Mouse (Mus musculus) thymus, postnatal 36 days (tissue): Measurements from ENCODE around the gene Rps6kc1.

Experiments used
- DNase-seq, 2 experiments: peaks; one replicate each; pipeline ENCODE4 v3.0.0; 2022; ENCODE audit warnings: mixed read lengths in 2 of 2

Rps6kc1 gene

DNA sequence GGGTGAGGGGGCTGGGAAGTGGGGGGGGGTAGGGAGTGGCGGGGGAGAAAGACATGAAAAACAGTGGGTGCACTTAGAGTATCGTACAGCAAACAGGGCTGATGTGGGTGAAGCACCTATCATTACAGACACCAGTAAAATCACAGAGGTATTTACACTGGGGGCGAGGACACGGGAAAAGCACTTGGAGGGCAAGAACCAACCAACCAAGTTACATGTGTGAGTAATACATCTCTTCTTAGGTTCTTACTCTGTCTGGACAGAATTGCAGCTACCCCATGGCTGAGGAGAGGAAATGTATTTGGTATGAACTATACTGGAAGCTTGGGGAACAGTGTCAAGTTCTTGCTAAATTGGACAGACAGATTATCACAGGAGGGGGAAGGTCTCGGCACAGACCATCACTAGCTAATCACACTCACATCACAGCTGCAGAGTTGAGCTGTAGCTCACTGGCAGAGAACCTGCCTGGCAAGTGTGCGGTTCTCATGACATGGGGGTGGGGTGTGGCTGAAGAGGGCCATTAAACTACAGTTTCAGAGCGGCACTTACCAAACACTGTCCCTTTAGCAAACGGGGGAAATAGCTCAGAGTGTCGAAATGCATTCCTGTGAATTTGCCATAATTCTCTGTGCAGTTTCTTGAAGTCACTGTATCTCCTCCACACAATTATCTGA lies 12.5 kb downstream of the Rps6kc1 start:
- no peak for DNase-seq

DNA sequence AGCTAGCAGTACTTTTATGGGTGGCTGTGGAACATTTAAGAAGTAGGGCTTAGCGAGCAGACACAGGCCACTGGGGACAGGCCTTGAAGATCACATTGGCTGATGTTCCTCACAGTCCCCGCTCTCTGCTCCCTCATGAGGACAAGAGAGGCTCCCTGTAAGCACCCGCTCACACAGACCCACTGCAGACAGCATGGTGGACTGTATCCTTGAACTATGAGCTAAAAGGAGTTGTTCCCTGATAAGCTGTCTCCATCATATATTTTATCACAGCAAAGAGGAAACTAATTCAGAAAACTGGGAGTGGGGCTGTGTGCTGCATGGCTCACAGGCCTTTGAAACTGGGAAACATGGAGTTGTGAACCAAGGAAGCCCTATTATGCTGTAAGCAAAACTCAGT lies 13.4 kb downstream of the Rps6kc1 start:
- DNase-seq: no peak

DNA sequence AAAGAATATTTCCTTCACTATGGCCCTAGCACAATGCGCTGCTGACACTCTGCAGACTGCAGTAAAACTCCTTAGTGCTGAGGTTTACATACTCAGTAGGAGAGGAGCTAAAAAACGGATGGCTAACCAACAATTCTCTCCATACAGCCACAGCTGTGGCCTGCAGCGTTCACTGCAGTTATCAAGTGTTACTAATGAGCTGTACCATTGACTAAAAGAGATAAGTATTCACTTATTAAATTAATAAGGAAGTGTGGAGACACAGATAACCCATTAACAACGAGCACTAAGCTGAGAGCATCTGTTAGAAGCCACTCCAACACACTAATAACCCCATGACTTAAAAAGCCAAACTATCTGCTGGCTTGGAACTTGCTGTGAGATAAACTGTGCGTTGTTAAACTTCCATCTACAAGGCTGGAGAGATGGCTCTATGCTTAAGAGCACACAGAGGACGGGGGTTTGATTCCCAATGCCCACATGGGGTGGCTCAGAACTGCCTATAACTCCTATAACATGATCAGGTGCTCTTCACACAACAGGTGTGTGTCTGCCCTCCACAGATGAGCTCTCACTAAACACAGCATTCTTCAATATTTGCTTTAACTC lies 17.9 kb downstream of the Rps6kc1 start:
- DNase-seq: no peak

DNA sequence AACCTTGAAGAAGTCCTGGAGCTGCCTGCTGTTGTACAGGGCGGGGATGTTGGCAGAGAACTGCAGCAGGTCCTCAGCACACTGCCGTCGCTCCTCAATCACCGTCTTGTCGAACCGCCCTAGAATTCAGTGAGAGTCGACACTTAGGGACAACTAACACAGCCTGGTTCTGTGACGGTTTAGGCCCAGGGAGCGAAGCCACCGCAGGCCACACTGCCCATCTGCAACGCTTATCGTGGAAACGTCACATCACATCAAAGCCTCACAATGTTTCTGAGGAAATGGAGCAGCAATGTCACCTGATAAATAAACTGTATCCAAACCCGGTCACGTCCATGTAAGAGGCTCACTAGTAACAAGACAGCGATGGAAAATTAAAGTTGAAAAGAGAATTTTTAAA lies 22.9 kb downstream of the Rps6kc1 start:
- no peak for DNase-seq

DNA sequence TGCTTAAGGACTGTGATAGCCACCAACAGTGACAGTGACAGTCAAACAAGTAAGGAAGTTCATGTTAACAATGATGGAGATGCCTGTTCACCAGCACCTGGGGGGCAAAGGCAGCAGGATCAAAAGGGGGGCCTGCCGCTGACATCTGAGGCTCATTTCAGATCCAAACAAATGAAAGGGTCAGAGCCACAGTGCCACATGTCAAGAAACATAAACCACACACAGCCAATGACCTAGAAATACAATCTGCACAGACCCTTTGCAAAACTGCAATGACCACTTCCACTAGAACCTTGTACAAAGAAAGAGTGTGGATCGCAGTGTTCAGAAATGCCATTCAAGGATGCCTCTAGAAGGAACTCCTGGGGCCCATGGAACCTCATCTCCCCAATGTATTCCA lies 23.5 kb downstream of the Rps6kc1 start:
- no peak for DNase-seq

DNA sequence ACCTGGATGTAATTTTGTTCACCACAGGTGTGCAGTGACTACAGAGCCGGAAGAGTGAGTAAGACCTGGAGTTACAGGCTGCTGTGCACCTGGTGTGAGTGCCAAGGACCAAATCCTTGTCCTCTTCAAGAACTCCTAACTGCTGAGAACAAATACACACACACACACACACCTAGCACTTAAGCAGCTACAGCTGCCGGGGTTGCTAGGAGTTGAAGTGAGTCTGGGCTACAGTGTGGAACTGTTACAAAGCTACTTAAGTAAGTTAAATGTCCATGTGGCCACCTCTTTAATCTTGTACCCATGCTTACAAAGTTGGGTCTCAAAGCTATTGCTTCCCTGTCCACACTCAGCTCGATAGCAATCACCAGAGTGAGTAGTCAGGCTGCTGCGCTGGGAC lies 25.6 kb downstream of the Rps6kc1 start:
- DNase-seq: no peak

DNA sequence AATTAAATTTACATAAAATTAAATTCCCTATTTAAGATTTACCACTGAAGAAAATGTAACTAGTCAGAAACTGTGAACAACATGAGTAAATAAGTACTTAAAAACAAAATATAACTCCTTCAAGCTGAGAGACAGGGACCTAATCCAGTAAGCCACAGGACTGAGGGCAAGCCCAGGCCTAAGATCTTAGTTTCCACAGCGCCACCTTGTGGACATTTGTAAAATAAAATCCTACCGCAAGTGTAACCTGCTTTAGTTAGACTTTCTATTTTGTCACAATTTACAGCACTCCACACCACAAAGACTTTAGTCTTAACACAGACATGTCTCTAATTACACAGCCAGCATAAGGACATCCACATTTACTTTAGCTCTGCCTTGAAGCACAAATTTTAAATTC lies 30.1 kb downstream of the Rps6kc1 start:
- peak; percentile 8 to 11 for DNase-seq

DNA sequence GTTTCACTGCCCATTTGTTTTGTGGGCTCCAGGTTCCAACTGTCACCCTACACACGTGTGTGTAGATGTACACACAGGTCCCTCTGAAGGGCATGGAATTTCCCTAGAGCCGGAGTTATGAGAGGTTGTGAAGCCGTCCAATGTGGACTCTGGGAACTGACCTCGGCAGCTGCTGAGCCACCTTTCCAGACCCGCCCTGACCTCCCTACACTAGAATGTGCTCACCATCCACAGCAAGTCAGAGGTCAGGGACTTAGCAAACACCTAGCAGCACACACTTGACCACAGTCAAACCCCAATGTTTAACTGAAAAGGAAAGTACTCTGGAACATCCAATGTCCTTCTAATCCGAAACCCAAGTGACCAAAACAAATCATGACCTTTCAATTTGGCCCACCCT lies 30.9 kb downstream of the Rps6kc1 start:
- DNase-seq: no peak

DNA sequence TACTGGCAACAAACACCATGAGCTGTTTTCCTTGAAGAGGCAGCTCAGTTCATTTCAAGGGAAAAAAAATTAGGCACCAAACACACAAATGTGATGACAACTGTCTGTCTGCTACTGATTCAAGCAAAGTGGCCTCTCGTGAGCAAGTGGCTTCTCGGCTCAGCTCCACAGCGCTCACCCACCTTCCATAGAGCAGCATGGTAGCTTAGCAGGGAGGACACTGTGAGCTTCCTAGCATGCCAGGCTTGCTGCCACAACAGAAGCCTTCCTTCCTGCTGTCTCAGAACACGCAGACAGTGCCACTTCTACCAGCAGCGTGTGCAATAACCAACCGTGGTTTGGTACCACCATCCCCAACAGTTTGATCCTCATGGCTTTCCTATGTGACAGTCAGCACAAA lies 35.8 kb downstream of the Rps6kc1 start:
- no peak for DNase-seq

DNA sequence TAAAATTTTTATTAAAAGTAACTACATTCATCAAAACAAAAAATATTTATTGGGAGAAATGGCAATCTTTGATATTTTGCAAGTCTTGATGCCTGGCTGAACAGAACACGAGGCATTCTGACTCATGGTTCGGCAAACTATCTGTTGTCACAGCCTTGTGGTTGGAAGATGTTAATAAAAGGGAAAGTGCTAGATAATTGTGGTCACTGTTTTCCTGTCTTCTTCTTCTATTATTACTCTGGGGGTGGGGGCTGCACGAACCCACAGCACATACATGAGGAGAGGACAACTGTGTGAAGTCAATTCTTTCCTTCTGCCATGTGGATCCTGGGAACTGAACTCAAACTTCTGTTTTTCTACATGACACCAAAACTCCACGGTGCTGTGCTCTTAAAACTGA lies 36.5 kb downstream of the Rps6kc1 start:
- no peak for DNase-seq

DNA sequence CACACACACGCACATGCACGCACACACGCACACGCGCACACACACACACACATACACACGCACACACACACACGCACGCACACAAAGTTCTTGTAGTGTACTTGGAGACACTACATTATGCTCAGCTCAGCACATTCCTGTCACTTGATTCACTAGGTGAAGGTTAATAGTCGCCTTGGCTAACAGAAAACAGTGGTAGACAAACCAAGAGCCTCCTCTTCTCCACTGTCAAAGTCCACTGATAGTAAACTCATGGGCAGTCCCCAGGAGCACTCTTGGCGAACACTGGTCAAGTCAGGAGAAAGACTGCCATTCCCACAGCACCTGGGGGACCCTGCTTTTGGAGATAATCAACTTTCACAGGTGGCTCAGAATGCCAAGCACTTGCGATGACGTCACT lies 40.5 kb downstream of the Rps6kc1 start:
- DNase-seq: no peak

DNA sequence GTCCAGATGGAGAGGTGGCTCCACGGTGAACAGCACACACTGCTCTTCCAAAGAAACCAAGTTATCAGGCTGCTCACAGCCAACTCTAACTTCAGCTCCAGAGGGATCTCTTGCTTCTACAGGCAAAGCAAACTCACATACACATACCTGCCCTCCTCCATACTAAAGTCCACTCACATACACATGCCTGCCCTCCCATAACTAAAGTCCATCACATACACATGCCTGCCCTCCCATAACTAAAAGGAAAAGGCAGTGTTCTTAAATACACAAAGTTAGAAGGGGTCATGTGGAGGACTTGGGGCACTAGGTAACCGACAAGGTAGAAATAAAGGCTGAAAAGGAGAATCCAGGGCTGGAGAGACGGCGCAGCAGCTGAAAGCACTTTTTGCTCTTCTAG lies 41.6 kb downstream of the Rps6kc1 start:
- no peak for DNase-seq

DNA sequence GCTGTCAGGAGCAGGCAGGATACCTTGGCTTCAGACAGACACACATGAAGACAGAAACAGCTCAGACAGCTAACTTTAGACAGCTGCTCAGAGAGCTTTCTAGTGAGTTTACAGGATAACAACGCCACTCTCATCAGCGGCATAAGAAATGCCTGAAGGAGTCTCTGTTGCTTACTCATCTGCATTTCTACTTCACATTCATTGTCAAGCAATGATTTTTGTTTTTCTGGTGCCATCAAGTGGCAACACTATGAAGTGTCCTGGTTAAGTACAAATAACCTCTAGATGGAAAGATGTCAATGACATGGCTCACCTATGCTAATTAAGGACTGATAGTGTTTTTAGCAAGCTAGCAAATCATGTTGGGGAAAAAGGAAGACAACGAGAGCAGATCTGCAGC lies 42.8 kb downstream of the Rps6kc1 start:
- DNase-seq: no peak

DNA sequence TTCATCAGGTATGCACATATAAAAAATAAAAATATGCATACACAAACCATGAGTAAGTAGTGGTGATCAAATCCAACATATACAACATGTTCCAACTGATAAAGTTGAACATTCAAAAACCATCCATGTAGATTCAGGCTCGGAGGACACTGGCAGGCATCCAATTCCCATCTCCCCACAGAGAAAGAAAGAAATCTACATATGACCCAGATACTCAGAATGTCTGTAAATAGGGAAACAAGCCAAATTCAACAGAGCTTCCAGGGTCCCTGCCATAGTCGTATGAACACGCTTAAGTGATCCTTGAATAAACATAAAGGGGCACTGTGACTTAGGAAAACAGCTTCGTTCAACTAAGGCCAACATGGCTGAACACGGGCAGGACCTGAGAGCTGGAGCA lies 49.9 kb downstream of the Rps6kc1 start:
- no peak for DNase-seq

DNA sequence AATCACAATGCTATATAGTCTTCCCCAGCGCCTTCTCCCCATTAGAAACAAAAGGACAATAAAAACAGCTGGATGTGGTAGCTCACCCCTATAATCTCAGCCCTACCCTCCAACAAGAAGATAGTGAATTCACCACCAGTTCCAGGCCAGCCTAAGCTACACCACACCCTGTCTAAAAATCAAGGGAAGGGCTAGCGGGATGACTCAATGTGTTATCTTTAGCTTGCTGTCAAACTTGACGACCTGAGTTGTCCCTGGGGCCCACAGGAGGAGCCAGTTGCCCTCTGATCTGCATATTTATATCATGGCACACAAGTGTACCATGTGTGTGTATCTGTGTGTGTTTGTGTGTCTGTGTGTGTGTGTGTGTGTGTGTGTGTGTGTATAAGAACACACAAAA lies 57.1 kb downstream of the Rps6kc1 start:
- DNase-seq: no peak

DNA sequence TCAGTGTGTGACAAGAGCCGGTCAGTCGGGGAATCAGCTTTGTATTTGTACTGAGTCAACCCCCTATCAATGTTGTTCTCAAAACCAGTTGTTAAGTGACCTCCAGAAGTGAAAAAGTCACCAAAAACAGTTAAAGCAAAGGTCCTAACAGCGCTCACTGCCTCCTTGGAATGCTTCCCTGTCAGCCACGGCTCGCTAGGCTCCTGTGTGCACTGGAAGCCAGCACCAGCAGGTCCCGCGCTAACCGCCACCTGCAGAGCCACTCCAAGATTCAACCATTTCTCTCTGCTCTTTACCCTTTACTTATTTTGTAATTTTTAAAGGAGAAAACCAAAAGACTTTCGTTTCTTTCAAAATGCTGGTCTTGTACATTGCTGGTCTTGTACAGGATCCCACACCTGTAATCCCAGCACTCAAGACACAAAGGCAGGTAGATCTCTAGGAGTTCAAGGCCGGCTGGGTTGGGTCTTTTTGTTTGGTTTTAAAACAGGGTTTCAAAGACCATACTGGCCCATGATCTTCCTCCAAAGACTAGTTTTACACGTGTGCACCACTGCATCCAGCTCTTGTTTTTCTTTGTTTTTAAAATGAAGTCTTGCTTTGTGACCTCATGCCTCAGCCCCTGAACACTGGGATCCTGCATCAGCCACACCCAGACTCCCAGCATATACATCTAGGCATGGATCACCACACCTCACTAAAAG lies 62.3 kb downstream of the Rps6kc1 start:
- no peak for DNase-seq

DNA sequence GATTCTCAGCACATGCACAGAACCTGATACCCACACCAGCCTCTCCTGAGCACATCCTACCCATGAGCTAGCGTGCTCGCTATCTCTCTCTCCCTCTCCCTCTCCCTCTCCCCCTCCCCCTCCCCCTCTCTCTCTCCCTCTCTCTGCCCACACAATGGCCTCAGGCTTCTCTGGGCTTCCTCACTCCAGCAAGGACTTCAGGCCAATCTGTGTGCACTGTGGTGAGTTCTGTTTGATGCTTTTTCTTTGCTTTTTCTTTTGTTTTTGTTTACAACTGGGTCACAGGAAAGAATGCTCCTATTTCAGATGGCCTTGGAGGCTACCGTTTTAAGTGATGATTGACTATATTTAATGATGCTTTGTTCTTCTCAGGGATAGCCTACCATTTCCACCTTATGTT lies 62.9 kb downstream of the Rps6kc1 start:
- DNase-seq: no peak

DNA sequence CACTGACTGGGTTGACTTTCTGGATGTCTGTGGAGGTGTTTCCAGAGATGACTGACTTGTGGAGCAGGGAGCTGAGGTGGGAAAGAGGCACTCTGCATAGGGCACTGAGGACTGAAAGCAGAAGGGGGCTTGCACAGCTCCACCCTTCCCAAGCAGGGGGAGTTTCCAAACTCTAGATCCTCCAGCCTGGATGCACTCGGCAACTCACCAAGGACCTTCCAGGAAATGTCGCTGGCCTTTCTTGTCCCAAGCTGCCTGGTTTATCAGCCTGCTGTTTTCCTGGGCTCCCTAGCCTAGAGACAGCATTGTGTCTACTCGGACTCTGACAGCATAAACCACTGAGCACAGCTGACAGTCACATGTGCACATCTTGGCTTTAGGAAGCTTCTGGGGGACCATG lies 64.6 kb downstream of the Rps6kc1 start:
- no peak for DNase-seq

DNA sequence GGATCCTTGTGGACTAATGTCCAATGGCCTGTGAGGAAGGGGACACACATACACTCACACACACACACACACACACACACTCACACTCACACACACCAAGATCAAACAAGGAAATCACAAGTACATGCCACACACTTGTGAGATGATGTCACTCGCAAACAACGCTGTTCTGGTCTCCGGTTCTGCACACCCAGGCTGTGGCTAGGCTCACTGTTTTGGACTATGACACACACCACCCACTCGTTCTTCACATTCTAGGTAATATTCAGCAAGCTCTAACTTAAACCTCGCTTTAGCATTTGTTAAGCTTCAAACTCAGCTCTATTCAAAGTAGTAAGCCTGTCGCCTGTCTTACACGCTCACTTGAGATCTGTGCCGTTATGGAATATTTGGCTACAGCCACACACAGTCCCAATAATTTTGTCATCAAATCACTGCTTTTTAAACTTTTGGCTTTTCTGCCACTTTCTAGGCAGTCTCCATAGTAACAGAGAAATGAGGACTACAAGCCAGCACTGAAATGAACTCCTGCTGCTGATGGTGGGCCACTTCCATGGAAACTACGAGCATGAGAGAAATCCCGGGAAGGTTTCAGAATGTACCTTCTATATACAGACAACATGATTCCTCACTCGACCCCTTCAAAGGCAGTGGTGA lies 65.4 kb downstream of the Rps6kc1 start:
- DNase-seq: no peak

DNA sequence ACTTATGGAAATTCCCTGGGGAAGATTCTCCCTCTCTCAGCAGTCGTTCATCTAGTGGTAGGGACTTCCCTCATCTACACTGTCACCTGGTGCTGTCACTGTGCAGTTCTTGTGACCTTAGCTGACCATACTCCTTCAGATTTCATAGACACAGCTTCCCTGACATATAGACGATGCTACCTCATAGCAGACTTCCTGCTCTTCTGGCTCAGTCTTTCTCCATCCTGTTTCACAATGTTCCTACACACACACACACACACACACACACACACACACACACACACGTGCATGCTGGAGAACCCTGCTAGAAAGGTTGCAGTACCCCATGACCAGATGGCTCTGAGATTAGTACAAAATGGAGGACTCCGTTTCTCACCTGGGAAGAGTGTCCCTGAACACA lies 66.2 kb downstream of the Rps6kc1 start:
- DNase-seq: no peak

DNA sequence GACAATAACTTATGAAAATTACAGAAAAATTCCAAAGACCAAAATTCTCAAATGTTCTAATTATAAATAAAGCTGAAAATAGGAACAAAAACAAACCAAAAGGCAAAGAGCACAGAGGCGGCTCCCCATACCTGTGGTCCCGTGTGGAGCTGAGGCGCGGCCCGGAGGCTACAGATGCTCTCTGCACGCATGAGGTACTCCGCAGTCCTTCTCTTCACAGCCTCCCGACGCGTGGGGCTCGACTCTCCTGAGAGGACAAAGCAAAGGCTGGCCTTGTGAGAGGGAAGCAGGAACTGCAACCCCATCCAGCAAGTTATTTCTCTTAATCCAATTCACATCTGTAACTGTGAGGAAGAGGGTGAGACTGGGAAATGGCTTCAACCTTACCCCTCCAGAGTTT lies 67.2 kb downstream of the Rps6kc1 start:
- DNase-seq: no peak

DNA sequence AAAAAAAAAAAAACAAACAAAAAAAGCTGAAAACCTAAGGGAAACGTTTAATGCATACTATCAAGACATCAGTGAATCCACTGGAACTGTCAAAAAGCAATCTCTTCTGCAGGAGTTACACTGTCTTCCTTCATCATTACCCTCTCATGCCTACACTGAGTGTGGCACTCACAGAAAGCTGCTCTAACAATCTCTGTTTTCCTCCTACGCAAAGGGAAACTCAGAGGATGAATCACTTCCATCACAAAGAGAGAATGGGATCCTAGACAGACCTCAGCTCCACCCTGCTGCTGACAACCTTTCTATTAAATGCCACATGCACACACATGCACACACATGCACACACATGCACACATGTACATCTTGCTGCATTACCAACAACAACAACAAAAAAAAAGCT lies 75.5 kb downstream of the Rps6kc1 start:
- no peak for DNase-seq

DNA sequence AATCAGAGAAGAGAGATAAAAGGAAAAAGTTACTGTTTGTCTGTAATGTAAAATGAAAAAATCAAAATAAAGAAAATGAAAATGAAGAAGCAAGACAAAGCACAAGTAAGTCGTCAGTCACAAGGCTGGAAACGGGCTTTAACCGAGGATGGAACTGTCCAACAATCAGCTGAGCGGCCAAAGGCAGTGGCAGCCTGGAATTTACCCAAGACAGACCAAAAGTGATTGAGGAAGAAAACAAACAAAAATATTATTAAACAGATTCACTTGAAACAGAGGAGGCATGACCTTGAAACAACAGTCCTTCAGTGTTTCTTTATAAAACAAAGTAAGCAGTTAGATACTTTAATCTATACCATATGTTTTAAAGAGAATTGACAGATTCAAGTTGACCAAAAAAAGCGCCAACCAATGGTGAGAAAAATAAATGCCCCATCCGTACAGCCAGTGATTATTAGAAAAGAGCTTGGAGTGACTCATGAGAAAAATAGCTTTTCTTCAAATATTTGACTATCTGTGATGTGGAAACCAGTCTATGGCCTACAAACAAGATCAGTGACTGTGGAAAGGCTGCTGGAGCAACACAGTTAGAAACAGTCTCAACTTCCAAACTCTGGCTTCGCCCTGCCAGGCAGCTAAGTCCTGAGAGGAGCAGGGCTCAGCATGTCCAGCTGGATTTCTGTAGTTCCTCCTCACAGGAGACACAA lies 77.2 kb downstream of the Rps6kc1 start:
- DNase-seq: no peak
